Mouse (Mus musculus) ES-Bruce4 (cell line): ENCODE results near the gene Macrod2. TPM values are rescaled to one million over a fixed set of nuclear protein-coding genes. Genes with fewer than 3 reads are reported as not detected.

Experiments
- H3K27ac ChIP-seq: 2 replicates; pipeline ENCODE4 v1.5.1; 2012; ENCODE audit warnings: low read length, inconsistent platforms; ENCODE audit not compliant: insufficient read depth
- H3K27me3 ChIP-seq: 2 replicates; pipeline ENCODE4 v1.6.1; 2012; ENCODE audit warnings: mild to moderate bottlenecking, low read length, inconsistent platforms; ENCODE audit not compliant: control insufficient read depth, poor library complexity, insufficient read depth, severe bottlenecking
- H3K36me3 ChIP-seq: 2 replicates; pipeline ENCODE4 v1.6.1; 2012; ENCODE audit warnings: inconsistent platforms, mild to moderate bottlenecking, low read length, moderate library complexity; ENCODE audit not compliant: control insufficient read depth, poor library complexity, insufficient read depth, severe bottlenecking
- H3K4me1 ChIP-seq: one replicate; pipeline ENCODE4 v1.8.1; 2011; ENCODE audit warnings: low read length; ENCODE audit not compliant: control insufficient read depth, insufficient read depth
- H3K4me3 ChIP-seq: 2 replicates; pipeline ENCODE4 v1.5.1; 2011; ENCODE audit warnings: low read depth, mild to moderate bottlenecking, low read length
- H3K9ac ChIP-seq: 2 replicates; pipeline ENCODE4 v1.6.1; 2012; ENCODE audit warnings: low read depth, mild to moderate bottlenecking, inconsistent platforms; ENCODE audit not compliant: poor library complexity, severe bottlenecking
- H3K9me3 ChIP-seq: replicated peaks from 2 replicates; pipeline ENCODE4 v1.6.1; 2012; ENCODE audit warnings: mild to moderate bottlenecking, low read length, inconsistent platforms; ENCODE audit not compliant: control insufficient read depth, poor library complexity, insufficient read depth, severe bottlenecking
- CTCF ChIP-seq: IDR thresholded peaks from one replicate; pipeline ENCODE4 v1.8.1; 2011; ENCODE audit warnings: low read depth, low read length
- EP300 ChIP-seq: IDR thresholded peaks from 2 replicates; pipeline ENCODE4 v1.6.1; 2011; ENCODE audit warnings: low read depth, low read length; ENCODE audit not compliant: insufficient read depth
- POLR2A ChIP-seq: IDR thresholded peaks from one replicate; pipeline ENCODE4 v1.8.1; 2011; ENCODE audit warnings: low read length; ENCODE audit not compliant: insufficient read depth
- polyA plus RNA-seq: library from polyadenylated mRNA; stranded (reverse); fragments of >200 nt; gene quantifications from 2 replicates; pipeline ENCODE4 v1.2.4, GENCODE M21; 2011; ENCODE audit warnings: low read depth; ENCODE audit not compliant: missing spikeins, insufficient read depth, insufficient read length

The Macrod2 gene
- polyA plus RNA-seq, 1 experiment: 11.9 TPM

- TF ChIP-seq CTCF (no peak), EP300 (no peak), POLR2A (no peak)
- no peaks in the 10 kb centered on the region for H3K27me3 ChIP-seq
- H3K9ac ChIP-seq: no peak overlapping the region
- H3K36me3 ChIP-seq: no peaks in the 10 kb centered on the region
- H3K4me3 ChIP-seq: no peak overlapping the region
- H3K4me1 ChIP-seq: no peaks in the 10 kb centered on the region
- H3K9me3 ChIP-seq: no peaks in the 10 kb centered on the region
- no peak overlapping the region for H3K27ac ChIP-seq
Observed at GRCm38 (mm10) chr2:141229820-141230219, 834.7 kb downstream of the Macrod2 start.

GRCm38 (mm10) chr2:141231011-141231668 lies 836.0 kb downstream of the Macrod2 start:
- H3K9me3 ChIP-seq: no peaks in the 10 kb centered on the region
- H3K36me3 ChIP-seq: no peaks in the 10 kb centered on the region
- H3K27ac ChIP-seq: no peak overlapping the region
- H3K4me3 ChIP-seq: no peak overlapping the region
- TF ChIP-seq CTCF (no peak), EP300 (peak; percentile 38; the same call in 1 of the 2 replicates), POLR2A (no peak)
- no peak overlapping the region for H3K9ac ChIP-seq
- no peaks in the 10 kb centered on the region for H3K27me3 ChIP-seq
- no peaks in the 10 kb centered on the region for H3K4me1 ChIP-seq

- Histone ChIP-seq H3K4me3 (no peak overlapping the region), H3K9ac (no peak overlapping the region), H3K27ac (no peak overlapping the region), H3K4me1 (no peaks in the 10 kb centered on the region), H3K36me3 (no peaks in the 10 kb centered on the region), H3K9me3 (no peaks in the 10 kb centered on the region), H3K27me3 (no peaks in the 10 kb centered on the region)
- TF ChIP-seq CTCF (no peak), EP300 (no peak), POLR2A (no peak)
Observed at GRCm38 (mm10) chr2:141234306-141234705, 839.2 kb downstream of the Macrod2 start.

GRCm38 (mm10) chr2:141234724-141235453 lies 839.8 kb downstream of the Macrod2 start:
- no peak for TF ChIP-seq EP300
- peak; percentile 22 for TF ChIP-seq CTCF

GRCm38 (mm10) chr2:141247680-141248079 lies 852.6 kb downstream of the Macrod2 start:
- no peaks in the 10 kb centered on the region for H3K9me3 ChIP-seq
- H3K36me3 ChIP-seq: no peaks in the 10 kb centered on the region
- H3K27me3 ChIP-seq: no peaks in the 10 kb centered on the region
- H3K4me1 ChIP-seq: no peaks in the 10 kb centered on the region
- no peak overlapping the region for H3K27ac ChIP-seq
- H3K9ac ChIP-seq: no peak overlapping the region
- TF ChIP-seq POLR2A (no peak), EP300 (no peak), CTCF (no peak)
- no peak overlapping the region for H3K4me3 ChIP-seq

More at GRCm38 (mm10) chr2:141234724-141235453, 839.8 kb downstream of the Macrod2 start:
- no peaks in the 10 kb centered on the region for H3K4me1 ChIP-seq
- H3K27ac ChIP-seq: no peak overlapping the region
- no peak overlapping the region for H3K9ac ChIP-seq
- no peaks in the 10 kb centered on the region for H3K9me3 ChIP-seq
- H3K36me3 ChIP-seq: no peaks in the 10 kb centered on the region
- no peak overlapping the region for H3K4me3 ChIP-seq
- no peaks in the 10 kb centered on the region for H3K27me3 ChIP-seq

GRCm38 (mm10) chr2:141264582-141264981 lies 869.5 kb downstream of the Macrod2 start:
- H3K36me3 ChIP-seq: no peaks in the 10 kb centered on the region
- no peak for TF ChIP-seq EP300
- no peak for TF ChIP-seq CTCF
- TF ChIP-seq POLR2A: no peak
- H3K27ac ChIP-seq: no peak overlapping the region
- H3K9ac ChIP-seq: no peak overlapping the region
- H3K4me3 ChIP-seq: no peak overlapping the region
- no peaks in the 10 kb centered on the region for H3K27me3 ChIP-seq
- H3K4me1 ChIP-seq: peaks cover 2% of the 10 kb centered on the region
- H3K9me3 ChIP-seq: no peaks in the 10 kb centered on the region
